Mouse (Mus musculus): Measurements from ENCODE around the gene Vps4b. TPM values are rescaled to one million over a fixed set of nuclear protein-coding genes. Genes with fewer than 3 reads are reported as not detected.
A peak's percentile ranks its signal among the peaks of the same experiment; 100 is the strongest.

The Vps4b gene
- polyA plus RNA-seq, 1 experiment from 2014 or later: 22.7 TPM

- no peaks in the 10 kb centered on the region for H3K36me3 ChIP-seq (replicated peaks; ENCODE audit: insufficient read depth, low read length)
- ATAC-seq (no peak), DNase-seq (no peak)
- no peak overlapping the region for H3K9ac ChIP-seq (replicated peaks)
- no peak overlapping the region for H3K4me3 ChIP-seq (ENCODE audit: low read depth, low read length)
- 76% methylated on average over 3 of the region's 3 CpGs for WGBS (ENCODE audit: insufficient replicate concordance)
- 0 out of 2 replicates have a peak, but pooled peaks cover 4% of the 10 kb centered on the region for H3K4me1 ChIP-seq (ENCODE audit: insufficient read depth)
- H3K4me2 ChIP-seq (ENCODE audit: low read depth, low read length): no peak overlapping the region
- H3K9me3 ChIP-seq (ENCODE audit: low read length): no peaks in the 10 kb centered on the region
- no peaks in the 10 kb centered on the region for H3K27me3 ChIP-seq (ENCODE audit: insufficient read depth, low read length)
- TF ChIP-seq CTCF (IDR thresholded peaks at IDR 0.05; ENCODE audit: low read depth) (peak; percentile 30), EP300 (IDR thresholded peaks at IDR 0.05; ENCODE audit: low read depth) (no peak)
- no peak overlapping the region for H3K27ac ChIP-seq (ENCODE audit: low read depth)
These were observed 3.4 kb upstream of the Vps4b start for GRCm38 (mm10) chr1:106799931-106800330.

GRCm38 (mm10) chr1:106799406-106799805 lies 2.9 kb upstream of the Vps4b start:
- no peaks in the 10 kb centered on the region for H3K27me3 ChIP-seq (ENCODE audit: insufficient read depth, low read length)
- H3K27ac ChIP-seq (ENCODE audit: low read depth): no peak overlapping the region
- no peak overlapping the region for H3K4me3 ChIP-seq (ENCODE audit: low read depth, low read length)
- 41% methylated on average over 1 of the region's 1 CpGs for WGBS (ENCODE audit: insufficient replicate concordance)
- no peak for ATAC-seq
- TF ChIP-seq EP300 (IDR thresholded peaks at IDR 0.05; ENCODE audit: low read depth) (no peak), CTCF (IDR thresholded peaks at IDR 0.05; ENCODE audit: low read depth) (no peak)
- H3K9ac ChIP-seq (replicated peaks): no peak overlapping the region
- no peak for DNase-seq
- 0 out of 2 replicates have a peak, but pooled peaks cover 4% of the 10 kb centered on the region for H3K4me1 ChIP-seq (ENCODE audit: insufficient read depth)
- no peaks in the 10 kb centered on the region for H3K36me3 ChIP-seq (replicated peaks; ENCODE audit: insufficient read depth, low read length)
- H3K9me3 ChIP-seq (ENCODE audit: low read length): no peaks in the 10 kb centered on the region
- no peak overlapping the region for H3K4me2 ChIP-seq (ENCODE audit: low read depth, low read length)

GRCm38 (mm10) chr1:106796987-106797779 lies 655 bp upstream of the Vps4b start:
- Histone ChIP-seq H3K4me2 (ENCODE audit: low read depth, low read length) (peak overlapping the region; percentile 64), H3K4me3 (ENCODE audit: low read depth, low read length) (peak overlapping the region; percentile 93), H3K9me3 (ENCODE audit: low read length) (no peaks in the 10 kb centered on the region), H3K4me1 (ENCODE audit: insufficient read depth) (0 out of 2 replicates have a peak, but pooled peaks cover 4% of the 10 kb centered on the region), H3K36me3 (replicated peaks; ENCODE audit: insufficient read depth, low read length) (no peaks in the 10 kb centered on the region), H3K9ac (replicated peaks) (0 out of 2 replicates have a peak overlapping the region, but pooled peaks have one; percentile 97), H3K27me3 (ENCODE audit: insufficient read depth, low read length) (no peaks in the 10 kb centered on the region), H3K27ac (ENCODE audit: low read depth) (0 out of 2 replicates have a peak overlapping the region, but pooled peaks have one; percentile 94)
- DNase-seq (no peak), ATAC-seq (no peak)
- WGBS (ENCODE audit: insufficient replicate concordance): 57% methylated on average over 7 of the region's 7 CpGs
- TF ChIP-seq EP300 (IDR thresholded peaks at IDR 0.05; ENCODE audit: low read depth) (no peak), CTCF (IDR thresholded peaks at IDR 0.05; ENCODE audit: low read depth) (no peak)

- Histone ChIP-seq H3K36me3 (replicated peaks; ENCODE audit: insufficient read depth, low read length) (peaks cover 2% of the 10 kb centered on the region; the same call in 1 of the 2 replicates), H3K9me3 (ENCODE audit: low read length) (no peaks in the 10 kb centered on the region), H3K27ac (ENCODE audit: low read depth) (peak overlapping the region; percentile 94), H3K4me1 (ENCODE audit: insufficient read depth) (0 out of 2 replicates have a peak, but pooled peaks cover 4% of the 10 kb centered on the region), H3K4me3 (ENCODE audit: low read depth, low read length) (peak overlapping the region; percentile 93), H3K4me2 (ENCODE audit: low read depth, low read length) (peak overlapping the region; percentile 81), H3K9ac (replicated peaks) (peak overlapping the region; percentile 97), H3K27me3 (ENCODE audit: insufficient read depth, low read length) (no peaks in the 10 kb centered on the region)
- DNase-seq (peak; percentile 66), ATAC-seq (peak; percentile 91)
- TF ChIP-seq CTCF (IDR thresholded peaks at IDR 0.05; ENCODE audit: low read depth): no peak
- TF ChIP-seq EP300 (IDR thresholded peaks at IDR 0.05; ENCODE audit: low read depth): no peak
- 2% methylated on average over 51 of the region's 51 CpGs for WGBS (ENCODE audit: insufficient replicate concordance)
These were observed 640 bp downstream of the Vps4b start for GRCm38 (mm10) chr1:106795634-106796541.

- Histone ChIP-seq H3K27me3 (ENCODE audit: insufficient read depth, low read length) (no peaks in the 10 kb centered on the region), H3K4me3 (ENCODE audit: low read depth, low read length) (no peak overlapping the region), H3K27ac (ENCODE audit: low read depth) (peak overlapping the region; percentile 41; the same call in 1 of the 2 replicates), H3K4me1 (ENCODE audit: insufficient read depth) (0 out of 2 replicates have a peak, but pooled peaks cover 7% of the 10 kb centered on the region), H3K36me3 (replicated peaks; ENCODE audit: insufficient read depth, low read length) (peaks cover 71% of the 10 kb centered on the region), H3K9me3 (ENCODE audit: low read length) (no peaks in the 10 kb centered on the region), H3K9ac (replicated peaks) (no peak overlapping the region), H3K4me2 (ENCODE audit: low read depth, low read length) (no peak overlapping the region)
- no peak for DNase-seq
- 71% methylated on average over 4 of the region's 4 CpGs for WGBS (ENCODE audit: insufficient replicate concordance)
- ATAC-seq: no peak
- no peak for TF ChIP-seq EP300 (IDR thresholded peaks at IDR 0.05; ENCODE audit: low read depth)
- TF ChIP-seq CTCF (IDR thresholded peaks at IDR 0.05; ENCODE audit: low read depth): no peak
These were observed 21.6 kb downstream of the Vps4b start for GRCm38 (mm10) chr1:106774896-106775295.
